ENCODE assay signal across 12 mouse cellular contexts in the genomic region with DNA sequence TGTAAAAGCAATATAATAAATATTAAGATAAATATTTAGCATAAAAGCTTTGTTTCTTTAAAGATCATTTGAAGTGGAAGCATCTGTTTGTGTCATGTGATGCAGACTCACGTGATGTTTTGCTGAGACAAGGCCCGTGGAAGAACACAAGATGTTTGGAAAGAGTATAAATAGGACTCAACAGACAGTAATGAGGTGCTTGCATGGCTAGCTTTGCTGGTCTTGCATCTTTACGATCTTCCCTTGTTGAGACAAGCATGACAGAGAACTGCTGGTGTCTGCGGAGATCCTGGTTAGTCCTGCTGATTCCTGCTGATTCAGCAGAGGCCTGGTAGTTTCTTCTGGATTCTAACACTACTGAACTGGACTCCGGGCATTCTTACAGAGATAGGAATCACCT.
"Had no signal": no experiment of that assay in that cellular context is flagged by ENCODE, and none has a peak within 500 bp of the region (broad histone marks: within the 10 kb centered on the region; RNA-seq: fewer than 3 reads in every experiment).

No protein-coding gene starts in this region.

- H3K4me1 ChIP-seq: kidney, embryonic 15.5 days; liver, embryonic 13.5 days had no signal

- H3K4me3 ChIP-seq: kidney, embryonic 15.5 days; liver, embryonic 13.5 days had no signal

- DNase-seq: kidney, adult 8-10 months; kidney, postnatal 10 days; kidney, postnatal 36 days; liver, embryonic 13.5 days; midbrain, embryonic 14.5 days; thymus, adult 18-20 months; thymus, postnatal 36 days had no signal

- H3K9ac ChIP-seq: kidney, embryonic 15.5 days; liver, embryonic 13.5 days had no signal

- H3K27me3 ChIP-seq: kidney, embryonic 15.5 days; liver, embryonic 13.5 days had no signal

- H3K9me3 ChIP-seq: kidney, embryonic 15.5 days; liver, embryonic 13.5 days had no signal

- ATAC-seq: hindbrain, postnatal 0 days; inflammation-experienced regulatory T-cells, adult 6 months; intestine, postnatal 0 days had no signal

- H3K27ac ChIP-seq: hindbrain, postnatal 0 days; kidney, embryonic 15.5 days; liver, embryonic 13.5 days had no signal

- H3K36me3 ChIP-seq: kidney, embryonic 15.5 days; liver, embryonic 13.5 days had no signal

- H3K4me2 ChIP-seq: kidney, embryonic 15.5 days; liver, embryonic 13.5 days; midbrain, embryonic 11.5 days had no signal
